Mouse (Mus musculus) heart, embryonic 10.5 days (tissue): ENCODE measurements around the gene Mrps26. TPM values are rescaled to one million over a fixed set of nuclear protein-coding genes. Genes with fewer than 3 reads are reported as not detected.

ENCODE experiments used
- DNase-seq: peaks from one replicate; pipeline ENCODE4 v3.0.0-alpha.2; 2017; ENCODE audit warnings: low spot score
- H3K27ac ChIP-seq: fragments of 300-500 bp; sonication (generic); 2 replicates; pipeline ENCODE4 v1.5.1; 2016; ENCODE audit warnings: mild to moderate bottlenecking
- H3K27me3 ChIP-seq: fragments of 300-500 bp; sonication (generic); 2 replicates; pipeline ENCODE4 v1.6.1; 2016; ENCODE audit warnings: mild to moderate bottlenecking; ENCODE audit not compliant: poor library complexity, insufficient read depth, severe bottlenecking
- H3K36me3 ChIP-seq: fragments of 300-500 bp; sonication (generic); 2 replicates; pipeline ENCODE4 v1.6.1; 2016; ENCODE audit warnings: mild to moderate bottlenecking, moderate library complexity
- H3K4me1 ChIP-seq: fragments of 300-500 bp; sonication (generic); 2 replicates; pipeline ENCODE4 v1.6.1; 2016; ENCODE audit warnings: mild to moderate bottlenecking
- H3K4me3 ChIP-seq: fragments of 300-500 bp; sonication (generic); 2 replicates; pipeline ENCODE4 v1.5.1; 2016; ENCODE audit warnings: mild to moderate bottlenecking, moderate library complexity
- H3K9me3 ChIP-seq: fragments of 300-500 bp; sonication (generic); 2 replicates; pipeline ENCODE4 v1.6.1; 2016; ENCODE audit warnings: mild to moderate bottlenecking, moderate library complexity
- WGBS: fragments of 180-500 bp; shearing (Covaris S2); methylation state at CpG from one replicate; pipeline ENCODE4 v1.1.7; 2016; 5-methylcytosine and 5-hydroxymethylcytosine counted together
- microRNA-seq: library from miRNA; unstranded; fragments of <30 nt; microRNA quantifications from one replicate; pipeline ENCODE4, GENCODE M21; 2017
- polyA plus RNA-seq: library from polyadenylated mRNA; unstranded; fragments of >200 nt; fragmentation: Nextera tagmentation; extraction: Ambion mirVana; gene quantifications from 2 replicates; pipeline ENCODE4 v1.2.1, GENCODE M21; 2016

Mrps26 gene
- polyA plus RNA-seq, 1 experiment from 2014 or later, result 105 TPM

DNA sequence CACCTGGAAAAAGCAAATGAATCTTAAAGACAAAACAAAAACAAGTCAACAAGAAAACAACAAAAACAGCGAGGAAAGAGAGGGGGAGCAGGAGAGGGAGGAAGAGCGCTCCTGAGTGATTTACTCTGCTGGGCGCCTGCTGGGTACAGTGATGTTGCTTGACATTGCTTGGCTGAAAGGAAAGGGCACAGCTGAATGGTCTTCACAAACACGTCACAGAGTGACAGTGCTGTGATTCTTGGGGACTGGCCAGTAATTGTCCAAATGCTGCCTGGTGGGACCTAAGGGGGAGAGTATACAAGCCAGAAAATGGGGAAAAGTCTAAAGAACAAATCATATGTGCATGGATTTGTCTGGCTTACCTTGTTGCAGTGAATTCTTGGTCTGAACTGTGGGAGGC is 38.7 kb downstream of the Mrps26 start:
- H3K4me3 ChIP-seq, result no peak overlapping the region
- H3K4me1 ChIP-seq, result no peaks in the 10 kb centered on the region
- WGBS, result 85% methylated on average over 4 of the region's 4 CpGs
- peaks cover 62% of the 10 kb centered on the region for H3K36me3 ChIP-seq
- H3K9me3 ChIP-seq, result no peaks in the 10 kb centered on the region
- DNase-seq, result no peak
- H3K27ac ChIP-seq, result no peak overlapping the region
- no peaks in the 10 kb centered on the region for H3K27me3 ChIP-seq

DNA sequence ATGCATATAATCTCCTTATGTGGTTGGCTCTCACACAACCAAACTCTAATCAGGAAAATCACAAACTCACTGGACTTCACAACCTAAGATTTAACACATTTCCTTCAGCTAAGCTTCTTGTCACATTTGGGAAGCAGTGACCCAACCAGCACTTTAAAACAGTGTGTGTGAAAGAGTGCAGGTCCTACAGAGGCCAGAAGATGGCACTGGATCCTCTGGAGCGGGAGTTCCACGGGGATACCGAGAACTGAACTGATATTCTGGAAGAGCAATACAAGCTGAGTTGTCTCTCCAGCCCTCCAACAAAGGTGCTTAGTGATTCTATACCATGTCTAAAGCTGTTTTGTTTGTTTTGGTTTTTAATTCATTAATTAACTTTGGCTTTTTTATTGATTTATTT is 49.5 kb downstream of the Mrps26 start:
- WGBS, result 61% methylated on average over 3 of the region's 3 CpGs
- no peaks in the 10 kb centered on the region for H3K27me3 ChIP-seq
- H3K4me3 ChIP-seq, result no peak overlapping the region
- no peak overlapping the region for H3K27ac ChIP-seq
- H3K4me1 ChIP-seq, result no peaks in the 10 kb centered on the region
- DNase-seq, result no peak
- H3K9me3 ChIP-seq, result no peaks in the 10 kb centered on the region
- H3K36me3 ChIP-seq, result peaks cover 42% of the 10 kb centered on the region

Small RNA genes lying within 50 kb of the gene (microRNA-seq; reads per million reads assigned to microRNA genes)
- gene Gm23876, result not detected

Other genes starting within 250 kb of the Mrps26 start
- gene Cpxm1, start 166.2 kb upstream of the Mrps26 start, polyA plus RNA-seq, result 36.2 and 57.6 TPM in 2 replicates
- not detected in 2 replicates for gene Gm28372, start 158.5 kb upstream of the Mrps26 start, polyA plus RNA-seq
- 0.28 TPM in 1 of 2 replicates, not detected in the other for gene 1700020A23Rik, start 158.5 kb upstream of the Mrps26 start, polyA plus RNA-seq
- gene Tmem239, start 157.3 kb upstream of the Mrps26 start, polyA plus RNA-seq, result not detected in 2 replicates
- 84.5 and 91.1 TPM in 2 replicates for gene Vps16, start 139.4 kb upstream of the Mrps26 start, polyA plus RNA-seq
- 8.2 and 13.6 TPM in 2 replicates for gene Pced1a, start 139.0 kb upstream of the Mrps26 start, polyA plus RNA-seq
- 73.3 and 85.5 TPM in 2 replicates for gene Ptpra, start 113.5 kb upstream of the Mrps26 start, polyA plus RNA-seq
- gene Oxt, start 12.4 kb downstream of the Mrps26 start, polyA plus RNA-seq, result not detected in 2 replicates
- 0.33 and 1.2 TPM in 2 replicates for gene Avp, start 18.8 kb downstream of the Mrps26 start, polyA plus RNA-seq
- gene Fastkd5, start 66.3 kb downstream of the Mrps26 start, polyA plus RNA-seq, result 18.9 and 19.6 TPM in 2 replicates
- gene Ubox5, start 66.3 kb downstream of the Mrps26 start, polyA plus RNA-seq, result 10.8 and 14.2 TPM in 2 replicates
- gene Lzts3, start 79.1 kb downstream of the Mrps26 start, polyA plus RNA-seq, result 1.2 and 1.7 TPM in 2 replicates
- gene Ddrgk1, start 100.9 kb downstream of the Mrps26 start, polyA plus RNA-seq, result 45.1 and 54.8 TPM in 2 replicates
- gene Itpa, start 103.9 kb downstream of the Mrps26 start, polyA plus RNA-seq, result 96.9 and 118 TPM in 2 replicates
- 0.09 and 0.10 TPM in 2 replicates for gene Slc4a11, start 133.8 kb downstream of the Mrps26 start, polyA plus RNA-seq